Mouse (Mus musculus) hindbrain, embryonic 11.5 days (tissue): Measurements from ENCODE around the gene Ptprg. TPM values are rescaled to one million over a fixed set of nuclear protein-coding genes. Genes with fewer than 3 reads are reported as not detected.

ENCODE experiments used
- ATAC-seq: fragments of 200-750 bp; cut with Nextera tagmentation; 2 replicates; pipeline ENCODE4 v1.8.0; 2017; ENCODE audit warnings: mild to moderate bottlenecking, moderate TSS enrichment, moderate library complexity; ENCODE audit not compliant: low FRiP score
- DNase-seq: peaks from one replicate; pipeline ENCODE4 v3.0.0-alpha.2; 2015; ENCODE audit warnings: low spot score
- H3K27ac ChIP-seq: fragments of 300-500 bp; sonication (generic); 2 replicates; pipeline ENCODE4 v1.5.1; 2014; ENCODE audit warnings: mild to moderate bottlenecking, low read depth, low read length
- H3K27me3 ChIP-seq: fragments of 300-500 bp; sonication (generic); 2 replicates; pipeline ENCODE4 v1.6.1; 2014; ENCODE audit warnings: mild to moderate bottlenecking, low read length, moderate library complexity, mixed read lengths; ENCODE audit not compliant: control insufficient read depth, insufficient read depth
- H3K36me3 ChIP-seq: fragments of 300-500 bp; sonication (generic); 2 replicates; pipeline ENCODE4 v1.6.1; 2014; ENCODE audit warnings: mild to moderate bottlenecking, low read length, moderate library complexity, mixed read lengths; ENCODE audit not compliant: control insufficient read depth, insufficient read depth
- H3K4me1 ChIP-seq: fragments of 300-500 bp; sonication (generic); replicated peaks from 2 replicates; pipeline ENCODE4 v1.6.1; 2014; ENCODE audit warnings: low read length, mixed read lengths; ENCODE audit not compliant: control insufficient read depth, insufficient read depth
- H3K4me2 ChIP-seq: fragments of 300-500 bp; sonication (generic); replicated peaks from 2 replicates; pipeline ENCODE4 v1.6.1; 2014; ENCODE audit warnings: mild to moderate bottlenecking, low read depth, low read length
- H3K4me3 ChIP-seq: fragments of 300-500 bp; sonication (generic); 2 replicates; pipeline ENCODE4 v1.5.1; 2014; ENCODE audit warnings: low read depth, low read length
- H3K9ac ChIP-seq: fragments of 300-500 bp; sonication (generic); 2 replicates; pipeline ENCODE4 v1.6.1; 2014; ENCODE audit warnings: low read depth, low read length
- H3K9me3 ChIP-seq: fragments of 300-500 bp; sonication (generic); 2 replicates; pipeline ENCODE4 v1.6.1; 2016; ENCODE audit warnings: low read length; ENCODE audit not compliant: control insufficient read depth
- WGBS: fragments of 180-500 bp; shearing (Covaris S2); extraction: QIAGEN DNeasy Blood & Tissue Kit; methylation state at CpG from one replicate; pipeline ENCODE4 v1.1.7; 2014; 5-methylcytosine and 5-hydroxymethylcytosine counted together
- polyA plus RNA-seq: library from polyadenylated mRNA; unstranded; fragments of >200 nt; fragmentation: Nextera tagmentation; extraction: Ambion mirVana; gene quantifications from 2 replicates; pipeline ENCODE4 v1.2.1, GENCODE M21; 2014

Gene Ptprg
- polyA plus RNA-seq, 1 experiment from 2014 or later = 45.0 TPM

DNA sequence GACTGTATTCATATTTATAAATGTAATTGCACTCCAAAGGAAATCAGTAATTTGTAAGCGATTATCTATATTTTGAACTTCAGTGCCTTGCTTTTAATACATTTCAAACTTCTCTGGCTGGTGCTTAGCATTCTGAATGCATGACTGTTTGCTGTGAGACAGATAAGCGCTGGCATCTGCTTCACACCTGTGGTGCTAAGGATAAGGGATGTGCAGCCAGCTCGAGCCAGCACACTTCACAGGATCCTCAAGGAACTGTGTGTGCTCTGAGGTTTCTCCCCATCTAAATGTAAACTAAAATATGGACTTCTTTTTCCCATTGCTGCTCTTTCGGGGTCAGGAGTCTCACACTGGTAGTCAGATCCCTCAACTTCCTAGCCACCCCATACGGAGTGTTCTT is 458.4 kb downstream of the Ptprg start:
- H3K4me2 ChIP-seq = no peak overlapping the region
- DNase-seq = no peak
- no peak for ATAC-seq
- H3K36me3 ChIP-seq = no peaks in the 10 kb centered on the region
- H3K27ac ChIP-seq = no peak overlapping the region
- WGBS = 88% methylated on average over 5 of the region's 5 CpGs
- H3K4me1 ChIP-seq = no peaks in the 10 kb centered on the region
- H3K4me3 ChIP-seq = no peak overlapping the region
- H3K9me3 ChIP-seq = no peaks in the 10 kb centered on the region
- no peaks in the 10 kb centered on the region for H3K27me3 ChIP-seq
- no peak overlapping the region for H3K9ac ChIP-seq

- DNase-seq (no peak), ATAC-seq (no peak)
- Histone ChIP-seq H3K9me3 (no peaks in the 10 kb centered on the region), H3K9ac (no peak overlapping the region), H3K4me3 (no peak overlapping the region), H3K36me3 (no peaks in the 10 kb centered on the region), H3K4me2 (no peak overlapping the region), H3K4me1 (no peaks in the 10 kb centered on the region), H3K27ac (no peak overlapping the region), H3K27me3 (no peaks in the 10 kb centered on the region)
- 91% methylated on average over 16 of the region's 16 CpGs for WGBS
Measured at GRCm38 (mm10) chr14:12025812-12026728, 472.7 kb downstream of the Ptprg start.

- no peak overlapping the region for H3K27ac ChIP-seq
- 72% methylated on average over 8 of the region's 8 CpGs for WGBS
- no peak overlapping the region for H3K4me2 ChIP-seq
- ATAC-seq (no peak), DNase-seq (no peak)
- no peaks in the 10 kb centered on the region for H3K9me3 ChIP-seq
- no peak overlapping the region for H3K9ac ChIP-seq
- H3K4me1 ChIP-seq = no peaks in the 10 kb centered on the region
- no peaks in the 10 kb centered on the region for H3K27me3 ChIP-seq
- H3K4me3 ChIP-seq = no peak overlapping the region
- H3K36me3 ChIP-seq = no peaks in the 10 kb centered on the region
Measured at GRCm38 (mm10) chr14:12027247-12027646, 473.9 kb downstream of the Ptprg start.

DNA sequence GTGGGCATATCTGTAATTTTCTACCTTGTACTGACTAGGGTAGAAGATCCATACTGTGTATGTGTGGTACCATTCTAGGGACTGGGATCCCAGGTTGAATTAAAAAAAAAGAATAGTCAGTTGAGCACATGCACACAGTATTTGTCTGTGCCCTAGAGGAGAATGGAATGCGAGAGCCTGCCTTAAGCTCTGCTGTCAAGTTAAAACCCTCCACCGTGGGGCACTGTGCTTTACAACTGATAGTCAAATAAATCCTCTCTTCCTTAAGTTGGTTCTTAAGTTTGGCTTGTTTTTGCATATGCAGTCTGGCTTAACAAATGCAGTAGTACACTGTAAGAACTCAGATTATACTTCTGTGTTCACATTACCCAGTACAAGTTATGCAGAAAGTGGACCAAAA is 476.6 kb downstream of the Ptprg start:
- DNase-seq = no peak
- WGBS = 84% methylated on average over 2 of the region's 2 CpGs
- Histone ChIP-seq H3K4me3 (no peak overlapping the region), H3K4me1 (no peaks in the 10 kb centered on the region), H3K36me3 (no peaks in the 10 kb centered on the region), H3K27ac (no peak overlapping the region), H3K27me3 (no peaks in the 10 kb centered on the region), H3K4me2 (no peak overlapping the region), H3K9me3 (no peaks in the 10 kb centered on the region), H3K9ac (no peak overlapping the region)
- ATAC-seq = no peak

DNA sequence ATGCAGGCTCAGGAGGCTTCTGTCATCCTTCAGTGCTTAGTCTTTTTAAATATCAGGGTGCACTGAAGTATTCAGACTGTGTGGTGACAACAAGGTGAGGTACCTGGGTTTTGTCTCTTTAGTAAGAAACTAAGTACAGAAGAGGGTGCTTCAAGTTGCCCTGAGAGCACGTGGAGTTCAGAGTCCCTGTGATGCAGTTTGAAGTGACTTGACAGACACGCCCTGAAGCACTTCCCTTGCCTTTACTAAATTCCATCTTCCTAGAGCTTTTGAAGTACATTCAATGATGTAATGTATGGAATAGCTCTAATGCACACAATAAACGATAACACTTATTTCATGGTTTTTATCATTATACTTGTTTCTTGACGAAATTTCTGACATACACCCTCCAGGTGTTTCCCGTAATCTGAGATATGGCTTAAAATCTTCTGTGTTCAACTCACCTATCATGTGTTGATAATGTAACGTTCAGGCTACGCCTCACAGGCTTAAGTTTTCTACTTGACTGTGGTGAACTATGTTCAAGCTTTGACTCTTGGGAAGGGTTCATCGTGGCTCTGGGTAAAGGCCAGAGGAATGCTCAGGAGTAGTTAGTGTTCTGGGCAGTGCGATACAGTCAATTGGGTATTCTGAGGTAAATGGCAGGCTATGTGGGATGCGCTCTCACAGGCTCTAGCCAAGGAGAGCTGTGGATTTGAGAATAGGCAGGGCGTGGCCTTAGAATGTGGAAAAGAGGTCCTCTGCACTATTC is 483.4 kb downstream of the Ptprg start:
- Histone ChIP-seq H3K9ac (no peak overlapping the region), H3K36me3 (no peaks in the 10 kb centered on the region)

DNA sequence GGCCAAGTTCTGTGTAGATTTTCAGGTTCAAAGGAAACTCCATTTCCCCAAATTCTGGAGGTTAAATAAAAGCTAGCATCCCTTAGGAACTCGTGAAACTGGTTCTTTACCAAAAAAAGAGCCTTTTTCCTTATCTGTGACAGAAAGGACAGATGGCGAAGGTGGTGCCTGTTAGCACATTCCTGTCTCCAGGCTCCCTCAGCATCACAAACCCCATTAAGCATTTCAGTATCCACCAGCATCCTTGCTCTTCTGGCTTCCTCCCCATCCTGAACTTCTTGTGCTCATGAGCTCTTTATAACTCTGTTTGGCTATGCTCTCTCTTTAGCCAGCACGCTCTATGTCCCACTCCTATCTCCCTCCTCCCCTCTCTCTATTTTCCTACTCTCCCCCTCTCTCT is 486.4 kb downstream of the Ptprg start:
- 86% methylated on average over 3 of the region's 3 CpGs for WGBS
- DNase-seq (no peak), ATAC-seq (no peak)
- no peaks in the 10 kb centered on the region for H3K27me3 ChIP-seq
- H3K36me3 ChIP-seq = no peaks in the 10 kb centered on the region
- no peak overlapping the region for H3K9ac ChIP-seq
- no peak overlapping the region for H3K27ac ChIP-seq
- H3K4me1 ChIP-seq = no peaks in the 10 kb centered on the region
- no peaks in the 10 kb centered on the region for H3K9me3 ChIP-seq
- no peak overlapping the region for H3K4me2 ChIP-seq
- H3K4me3 ChIP-seq = no peak overlapping the region

More for the DNA sequence above, 483.4 kb downstream of the Ptprg start:
- Histone ChIP-seq H3K27ac (no peak overlapping the region), H3K9me3 (no peaks in the 10 kb centered on the region), H3K4me2 (no peak overlapping the region), H3K4me1 (no peaks in the 10 kb centered on the region), H3K4me3 (no peak overlapping the region), H3K27me3 (no peaks in the 10 kb centered on the region)
- WGBS = 91% methylated on average over 11 of the region's 11 CpGs
- no peak for DNase-seq
- ATAC-seq = no peak

DNA sequence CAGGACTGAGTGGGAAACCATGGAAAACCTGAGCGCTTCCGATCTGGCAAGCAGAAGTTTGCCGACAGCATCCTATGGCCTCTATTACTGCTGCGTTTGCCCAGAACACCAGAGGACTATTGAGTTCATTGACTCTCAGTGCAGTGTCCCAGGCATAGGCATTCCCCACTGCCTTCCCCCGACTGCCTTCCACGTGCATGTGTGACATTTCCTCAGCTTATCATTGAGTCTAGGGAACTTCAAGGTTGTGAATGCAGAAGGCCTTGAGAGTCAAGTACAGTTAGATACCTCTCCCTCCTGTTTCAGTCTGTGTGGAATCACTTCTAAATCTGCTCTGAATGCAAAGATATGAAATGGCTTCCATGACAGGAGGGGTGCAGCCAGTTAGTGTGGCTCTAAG is 488.2 kb downstream of the Ptprg start:
- 96% methylated on average over 6 of the region's 6 CpGs for WGBS
- Histone ChIP-seq H3K4me1 (no peaks in the 10 kb centered on the region), H3K4me2 (no peak overlapping the region), H3K9ac (no peak overlapping the region), H3K27me3 (no peaks in the 10 kb centered on the region), H3K27ac (no peak overlapping the region), H3K9me3 (no peaks in the 10 kb centered on the region), H3K36me3 (no peaks in the 10 kb centered on the region), H3K4me3 (no peak overlapping the region)
- DNase-seq (no peak), ATAC-seq (no peak)

DNA sequence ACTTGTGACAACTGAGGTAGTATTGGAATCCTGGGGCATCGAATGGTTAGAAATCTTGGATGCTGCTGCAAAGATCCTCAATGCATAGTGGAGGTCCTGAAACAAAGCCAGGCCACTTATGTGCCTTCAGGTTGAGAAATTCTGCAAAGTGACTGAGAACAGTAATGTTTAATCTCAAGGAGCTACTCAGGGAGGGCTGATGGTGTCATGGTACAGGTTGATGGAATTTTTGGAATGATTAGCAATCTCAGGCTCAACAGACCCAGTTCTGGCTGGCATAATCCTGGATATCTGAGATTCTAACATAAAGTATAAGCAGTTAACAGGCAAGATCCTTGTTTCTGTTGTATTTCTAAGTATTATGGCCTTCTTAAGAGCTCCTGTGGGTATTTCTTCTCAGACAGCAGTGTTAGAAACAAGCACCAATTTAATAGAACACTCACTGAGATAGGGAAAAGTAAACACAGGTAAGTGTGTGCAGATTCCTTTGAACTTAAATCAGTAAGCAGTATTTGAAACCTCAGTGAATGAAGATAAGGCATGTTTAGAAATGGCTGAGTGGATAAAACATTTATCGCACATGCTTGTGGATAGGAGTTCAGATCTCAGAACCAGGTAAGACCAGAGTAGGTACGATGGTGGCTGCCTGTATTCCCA is 493.0 kb downstream of the Ptprg start:
- 94% methylated on average over 3 of the region's 3 CpGs for WGBS
- DNase-seq = no peak
- no peaks in the 10 kb centered on the region for H3K4me1 ChIP-seq
- H3K36me3 ChIP-seq = no peaks in the 10 kb centered on the region
- H3K27ac ChIP-seq = no peak overlapping the region
- no peaks in the 10 kb centered on the region for H3K27me3 ChIP-seq
- ATAC-seq = no peak
- H3K4me2 ChIP-seq = no peak overlapping the region
- no peaks in the 10 kb centered on the region for H3K9me3 ChIP-seq
- H3K9ac ChIP-seq = no peak overlapping the region
- no peak overlapping the region for H3K4me3 ChIP-seq
